Mouse (Mus musculus) hindbrain, embryonic 11.5 days (tissue): ENCODE data around the gene Arrdc5. TPM values are rescaled to one million over a fixed set of nuclear protein-coding genes. Genes with fewer than 3 reads are reported as not detected.
A peak's percentile ranks its signal among the peaks of the same experiment; 100 is the strongest.

Experiments
- ATAC-seq: fragments of 200-750 bp; cut with Nextera tagmentation; 2 replicates; pipeline ENCODE4 v1.8.0; 2017; ENCODE audit warnings: mild to moderate bottlenecking, moderate TSS enrichment, moderate library complexity; ENCODE audit not compliant: low FRiP score
- DNase-seq: peaks from one replicate; pipeline ENCODE4 v3.0.0-alpha.2; 2015; ENCODE audit warnings: low spot score
- H3K27ac ChIP-seq: fragments of 300-500 bp; sonication (generic); 2 replicates; pipeline ENCODE4 v1.5.1; 2014; ENCODE audit warnings: mild to moderate bottlenecking, low read depth, low read length
- H3K27me3 ChIP-seq: fragments of 300-500 bp; sonication (generic); 2 replicates; pipeline ENCODE4 v1.6.1; 2014; ENCODE audit warnings: mild to moderate bottlenecking, low read length, moderate library complexity, mixed read lengths; ENCODE audit not compliant: control insufficient read depth, insufficient read depth
- H3K36me3 ChIP-seq: fragments of 300-500 bp; sonication (generic); 2 replicates; pipeline ENCODE4 v1.6.1; 2014; ENCODE audit warnings: mild to moderate bottlenecking, low read length, moderate library complexity, mixed read lengths; ENCODE audit not compliant: control insufficient read depth, insufficient read depth
- H3K4me1 ChIP-seq: fragments of 300-500 bp; sonication (generic); replicated peaks from 2 replicates; pipeline ENCODE4 v1.6.1; 2014; ENCODE audit warnings: low read length, mixed read lengths; ENCODE audit not compliant: control insufficient read depth, insufficient read depth
- H3K4me2 ChIP-seq: fragments of 300-500 bp; sonication (generic); replicated peaks from 2 replicates; pipeline ENCODE4 v1.6.1; 2014; ENCODE audit warnings: mild to moderate bottlenecking, low read depth, low read length
- H3K4me3 ChIP-seq: fragments of 300-500 bp; sonication (generic); 2 replicates; pipeline ENCODE4 v1.5.1; 2014; ENCODE audit warnings: low read depth, low read length
- H3K9ac ChIP-seq: fragments of 300-500 bp; sonication (generic); 2 replicates; pipeline ENCODE4 v1.6.1; 2014; ENCODE audit warnings: low read depth, low read length
- H3K9me3 ChIP-seq: fragments of 300-500 bp; sonication (generic); 2 replicates; pipeline ENCODE4 v1.6.1; 2016; ENCODE audit warnings: low read length; ENCODE audit not compliant: control insufficient read depth
- WGBS: fragments of 180-500 bp; shearing (Covaris S2); extraction: QIAGEN DNeasy Blood & Tissue Kit; methylation state at CpG from one replicate; pipeline ENCODE4 v1.1.7; 2014; 5-methylcytosine and 5-hydroxymethylcytosine counted together
- polyA plus RNA-seq: library from polyadenylated mRNA; unstranded; fragments of >200 nt; fragmentation: Nextera tagmentation; extraction: Ambion mirVana; gene quantifications from 2 replicates; pipeline ENCODE4 v1.2.1, GENCODE M21; 2014

Gene Arrdc5
- polyA plus RNA-seq, 1 experiment from 2014 or later: not detected

- Histone ChIP-seq H3K27me3 (no peaks in the 10 kb centered on the region), H3K36me3 (peaks cover 7% of the 10 kb centered on the region; the same call in 1 of the 2 replicates), H3K9me3 (no peaks in the 10 kb centered on the region), H3K27ac (no peak overlapping the region), H3K4me3 (no peak overlapping the region), H3K9ac (0 out of 2 replicates have a peak overlapping the region, but pooled peaks have one; percentile 19), H3K4me1 (peaks cover 12% of the 10 kb centered on the region; the same call in 1 of the 2 replicates), H3K4me2 (no peak overlapping the region)
- WGBS: 75% methylated on average over 6 of the region's 6 CpGs
- DNase-seq (no peak), ATAC-seq (no peak)
Observed at GRCm38 (mm10) chr17:56308088-56308487, 8.0 kb upstream of the Arrdc5 start.

GRCm38 (mm10) chr17:56305826-56306225 lies 5.7 kb upstream of the Arrdc5 start:
- 75% methylated on average over 8 of the region's 8 CpGs for WGBS
- Histone ChIP-seq H3K27me3 (no peaks in the 10 kb centered on the region), H3K27ac (no peak overlapping the region; the same call in 1 of the 2 replicates), H3K4me3 (peak overlapping the region; percentile 6; the same call in 1 of the 2 replicates), H3K4me2 (peak overlapping the region; percentile 95; the same call in 1 of the 2 replicates), H3K4me1 (peaks cover 16% of the 10 kb centered on the region), H3K36me3 (peaks cover 7% of the 10 kb centered on the region; the same call in 1 of the 2 replicates), H3K9ac (no peak overlapping the region; the same call in 1 of the 2 replicates), H3K9me3 (no peaks in the 10 kb centered on the region)
- ATAC-seq: no peak
- no peak for DNase-seq

- no peak for ATAC-seq
- peak overlapping the region; percentile 18; the same call in 1 of the 2 replicates for H3K27ac ChIP-seq
Observed at GRCm38 (mm10) chr17:56305156-56305555, 5.1 kb upstream of the Arrdc5 start.

GRCm38 (mm10) chr17:56304718-56305117 lies 4.6 kb upstream of the Arrdc5 start:
- Histone ChIP-seq H3K9ac (peak overlapping the region; percentile 79), H3K4me3 (peak overlapping the region; percentile 71), H3K27ac (no peak overlapping the region), H3K36me3 (peaks cover 4% of the 10 kb centered on the region; the same call in 1 of the 2 replicates), H3K27me3 (no peaks in the 10 kb centered on the region), H3K4me1 (peaks cover 16% of the 10 kb centered on the region), H3K9me3 (no peaks in the 10 kb centered on the region), H3K4me2 (peak overlapping the region; percentile 95)
- DNase-seq (no peak), ATAC-seq (no peak)
- WGBS: 16% methylated on average over 11 of the region's 11 CpGs

More at GRCm38 (mm10) chr17:56305156-56305555, 5.1 kb upstream of the Arrdc5 start:
- H3K36me3 ChIP-seq: peaks cover 4% of the 10 kb centered on the region; the same call in 1 of the 2 replicates
- peak overlapping the region; percentile 95 for H3K4me2 ChIP-seq
- DNase-seq: no peak
- H3K4me3 ChIP-seq: peak overlapping the region; percentile 71
- 29% methylated on average over 9 of the region's 9 CpGs for WGBS
- H3K4me1 ChIP-seq: peaks cover 16% of the 10 kb centered on the region
- H3K9ac ChIP-seq: peak overlapping the region; percentile 79
- no peaks in the 10 kb centered on the region for H3K9me3 ChIP-seq
- no peaks in the 10 kb centered on the region for H3K27me3 ChIP-seq

- DNase-seq: peak; percentile 98
- H3K9ac ChIP-seq: peak overlapping the region; percentile 79
- no peaks in the 10 kb centered on the region for H3K9me3 ChIP-seq
- peaks cover 16% of the 10 kb centered on the region for H3K4me1 ChIP-seq
- peak overlapping the region; percentile 82 for H3K27ac ChIP-seq
- WGBS: under 1% methylated on average over 68 of the region's 68 CpGs
- no peaks in the 10 kb centered on the region for H3K27me3 ChIP-seq
- H3K36me3 ChIP-seq: no peaks in the 10 kb centered on the region
- peak overlapping the region; percentile 71 for H3K4me3 ChIP-seq
- ATAC-seq: peak; percentile 92
- peak overlapping the region; percentile 95 for H3K4me2 ChIP-seq
Observed at GRCm38 (mm10) chr17:56303847-56304586, 3.9 kb upstream of the Arrdc5 start.

- Histone ChIP-seq H3K27ac (peak within 1 kb of the TSS; percentile 82), H3K4me3 (peak within 1 kb of the TSS; percentile 71), H3K9ac (peak within 1 kb of the TSS; percentile 79), H3K4me1 (peaks cover 15% of the 10 kb centered on the region), H3K9me3 (no peaks in the 10 kb centered on the region), H3K4me2 (peak within 1 kb of the TSS; percentile 95), H3K36me3 (no peaks in the 10 kb centered on the region), H3K27me3 (no peaks in the 10 kb centered on the region)
- under 1% methylated on average over 43 of the region's 43 CpGs for WGBS
- ATAC-seq: peak; percentile 73
- DNase-seq: peak; percentile 85
Observed at GRCm38 (mm10) chr17:56303160-56303846, 3.2 kb upstream of the Arrdc5 start, which contains the start of gene Uhrf1. Gene Uhrf1 (plus strand): TSS chr17:56303321.

GRCm38 (mm10) chr17:56302363-56302996 lies 2.4 kb upstream of the Arrdc5 start:
- DNase-seq: peak; percentile 51

GRCm38 (mm10) chr17:56298238-56298637 lies 1.8 kb downstream of the Arrdc5 start:
- Histone ChIP-seq H3K4me1 (peaks cover 4% of the 10 kb centered on the region; the same call in 1 of the 2 replicates), H3K9me3 (no peaks in the 10 kb centered on the region), H3K4me3 (no peak overlapping the region), H3K9ac (no peak overlapping the region), H3K4me2 (no peak overlapping the region), H3K27ac (no peak overlapping the region), H3K27me3 (no peaks in the 10 kb centered on the region), H3K36me3 (no peaks in the 10 kb centered on the region)
- 100% methylated on average over 1 of the region's 1 CpGs for WGBS
- ATAC-seq (no peak), DNase-seq (no peak)

More at GRCm38 (mm10) chr17:56302363-56302996, 2.4 kb upstream of the Arrdc5 start:
- WGBS: 29% methylated on average over 13 of the region's 13 CpGs
- H3K9me3 ChIP-seq: no peaks in the 10 kb centered on the region
- H3K36me3 ChIP-seq: no peaks in the 10 kb centered on the region
- H3K4me2 ChIP-seq: peak overlapping the region; percentile 95
- peak overlapping the region; percentile 82 for H3K27ac ChIP-seq
- peaks cover 13% of the 10 kb centered on the region for H3K4me1 ChIP-seq
- ATAC-seq: peak; percentile 50
- H3K27me3 ChIP-seq: no peaks in the 10 kb centered on the region
- H3K4me3 ChIP-seq: no peak overlapping the region; the same call in 1 of the 2 replicates
- H3K9ac ChIP-seq: 0 out of 2 replicates have a peak overlapping the region, but pooled peaks have one; percentile 19
